Mouse (Mus musculus) CH12.LX (cell line): Measurements from ENCODE around the gene Sec1.

Experiments used
- CHD1 ChIP-seq: IDR thresholded peaks from 2 replicates; pipeline ENCODE4 v1.6.1; 2012; ENCODE audit warnings: low read depth, low read length, improper control_type of control experiment, inconsistent platforms
- CTCF ChIP-seq, 2 experiments: IDR thresholded peaks in 1 of 2; conservative IDR thresholded peaks in 1 of 2; 2 replicates each; pipeline ENCODE4 v1.5.1; 2011 to 2012; ENCODE audit warnings: low read depth in 2 of 2, low read length in 2 of 2, improper control_type of control experiment in 1 of 2, inconsistent platforms in 1 of 2, mild to moderate bottlenecking in 1 of 2, moderate library complexity in 1 of 2
- ELF1 ChIP-seq: IDR thresholded peaks from 2 replicates; pipeline ENCODE4 v1.6.1; 2014; ENCODE audit warnings: low read depth, mild to moderate bottlenecking, inconsistent platforms, low read length, improper control_type of control experiment
- EP300 ChIP-seq: IDR thresholded peaks from 2 replicates; pipeline ENCODE4 v1.6.1; 2011; ENCODE audit warnings: low read length, improper control_type of control experiment
- MXI1 ChIP-seq: IDR thresholded peaks from 2 replicates; pipeline ENCODE4 v1.6.1; 2011; ENCODE audit warnings: mild to moderate bottlenecking, low read depth, low read length, improper control_type of control experiment
- POLR2AphosphoS2 ChIP-seq: IDR thresholded peaks from 2 replicates; pipeline ENCODE4 v1.6.1; 2011; ENCODE audit warnings: low read depth, low read length, improper control_type of control experiment
- RAD21 ChIP-seq: IDR thresholded peaks from 2 replicates; pipeline ENCODE4 v1.6.1; 2011; ENCODE audit warnings: low read depth, mild to moderate bottlenecking, low read length, improper control_type of control experiment, moderate library complexity

DNA sequence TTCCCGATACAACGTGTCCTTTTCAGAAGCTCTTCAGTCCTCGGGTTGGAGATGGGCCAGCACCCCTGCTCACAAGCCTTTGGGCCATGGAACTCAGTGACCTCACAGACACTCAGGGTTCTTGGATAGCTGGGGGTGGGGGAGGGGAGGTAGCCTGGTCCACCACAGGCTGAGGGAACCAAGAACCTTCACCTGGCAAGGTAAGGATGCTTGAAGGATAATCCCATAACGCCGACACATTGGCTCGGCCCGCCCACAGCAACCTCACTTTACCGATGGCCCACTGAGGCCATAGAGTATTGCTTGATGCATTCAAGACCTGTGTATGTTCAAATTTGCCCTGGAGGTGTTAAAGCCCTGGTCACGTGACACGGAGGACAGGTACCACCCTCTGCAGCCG is 31.5 kb upstream of the Sec1 start, which contains the start of gene Spaca4:
- TF ChIP-seq CTCF (conservative IDR thresholded peaks at IDR 0.05 in 1 of 2, IDR thresholded peaks at IDR 0.05 in 1 of 2; ENCODE audit: low read depth in 2 of 2, low read length in 2 of 2) (no peak), RAD21 (no peak), EP300 (no peak), POLR2AphosphoS2 (no peak), MXI1 (no peak), CHD1 (no peak), ELF1 (no peak)
